Mouse (Mus musculus) liver, embryonic 14.5 days (tissue): ENCODE results near the gene Adamts8.

Source experiments
- CTCF ChIP-seq: IDR thresholded peaks from 2 replicates; pipeline ENCODE4 v1.5.1; 2016; ENCODE audit warnings: antibody characterized with exemption, low read depth, control low read depth
- EP300 ChIP-seq: IDR thresholded peaks from 2 replicates; pipeline ENCODE4 v1.6.1; 2016; ENCODE audit warnings: antibody characterized with exemption, low read depth

GRCm38 (mm10) chr9:30940328-30940727 lies 2.0 kb upstream of the Adamts8 start:
- TF ChIP-seq CTCF (peak; percentile 85), EP300 (no peak)
